Mouse (Mus musculus) hindbrain, embryonic 11.5 days (tissue): Measurements from ENCODE around the gene Haghl. TPM values are rescaled to one million over a fixed set of nuclear protein-coding genes. Genes with fewer than 3 reads are reported as not detected.

Experiments used
- ATAC-seq: fragments of 200-750 bp; cut with Nextera tagmentation; 2 replicates; pipeline ENCODE4 v1.8.0; 2017; ENCODE audit warnings: mild to moderate bottlenecking, moderate TSS enrichment, moderate library complexity; ENCODE audit not compliant: low FRiP score
- DNase-seq: peaks from one replicate; pipeline ENCODE4 v3.0.0-alpha.2; 2015; ENCODE audit warnings: low spot score
- H3K27ac ChIP-seq: fragments of 300-500 bp; sonication (generic); 2 replicates; pipeline ENCODE4 v1.5.1; 2014; ENCODE audit warnings: mild to moderate bottlenecking, low read depth, low read length
- H3K27me3 ChIP-seq: fragments of 300-500 bp; sonication (generic); 2 replicates; pipeline ENCODE4 v1.6.1; 2014; ENCODE audit warnings: mild to moderate bottlenecking, low read length, moderate library complexity, mixed read lengths; ENCODE audit not compliant: control insufficient read depth, insufficient read depth
- H3K36me3 ChIP-seq: fragments of 300-500 bp; sonication (generic); 2 replicates; pipeline ENCODE4 v1.6.1; 2014; ENCODE audit warnings: mild to moderate bottlenecking, low read length, moderate library complexity, mixed read lengths; ENCODE audit not compliant: control insufficient read depth, insufficient read depth
- H3K4me1 ChIP-seq: fragments of 300-500 bp; sonication (generic); replicated peaks from 2 replicates; pipeline ENCODE4 v1.6.1; 2014; ENCODE audit warnings: low read length, mixed read lengths; ENCODE audit not compliant: control insufficient read depth, insufficient read depth
- H3K4me2 ChIP-seq: fragments of 300-500 bp; sonication (generic); replicated peaks from 2 replicates; pipeline ENCODE4 v1.6.1; 2014; ENCODE audit warnings: mild to moderate bottlenecking, low read depth, low read length
- H3K4me3 ChIP-seq: fragments of 300-500 bp; sonication (generic); 2 replicates; pipeline ENCODE4 v1.5.1; 2014; ENCODE audit warnings: low read depth, low read length
- H3K9ac ChIP-seq: fragments of 300-500 bp; sonication (generic); 2 replicates; pipeline ENCODE4 v1.6.1; 2014; ENCODE audit warnings: low read depth, low read length
- H3K9me3 ChIP-seq: fragments of 300-500 bp; sonication (generic); 2 replicates; pipeline ENCODE4 v1.6.1; 2016; ENCODE audit warnings: low read length; ENCODE audit not compliant: control insufficient read depth
- WGBS: fragments of 180-500 bp; shearing (Covaris S2); extraction: QIAGEN DNeasy Blood & Tissue Kit; methylation state at CpG from one replicate; pipeline ENCODE4 v1.1.7; 2014; 5-methylcytosine and 5-hydroxymethylcytosine counted together
- polyA plus RNA-seq: library from polyadenylated mRNA; unstranded; fragments of >200 nt; fragmentation: Nextera tagmentation; extraction: Ambion mirVana; gene quantifications from 2 replicates; pipeline ENCODE4 v1.2.1, GENCODE M21; 2014

Gene Haghl
- polyA plus RNA-seq, 1 experiment from 2014 or later = 70.3 TPM

DNA sequence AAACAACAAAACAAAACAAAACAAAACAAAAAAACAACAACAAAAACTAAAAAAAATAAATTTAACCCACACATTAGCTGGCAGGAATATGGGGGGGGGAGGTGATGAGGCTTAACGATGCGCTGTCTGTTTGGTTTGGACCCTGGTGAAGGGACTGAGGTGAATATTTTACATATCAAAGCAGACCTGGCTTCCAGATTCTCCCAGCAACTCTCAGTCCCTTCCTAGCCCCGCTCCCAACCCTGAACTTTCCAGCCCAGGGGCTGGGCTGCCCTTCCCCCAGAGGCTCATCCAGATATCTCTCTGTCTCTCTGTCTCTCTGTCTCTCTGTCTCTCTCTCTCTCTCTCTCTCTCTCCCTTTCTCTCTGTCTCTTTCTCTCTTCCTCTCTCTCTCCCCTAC lies 22.9 kb downstream of the Haghl start:
- Histone ChIP-seq H3K4me2 (no peak overlapping the region), H3K4me3 (no peak overlapping the region), H3K36me3 (no peaks in the 10 kb centered on the region), H3K4me1 (no peaks in the 10 kb centered on the region), H3K27me3 (no peaks in the 10 kb centered on the region), H3K9ac (no peak overlapping the region), H3K9me3 (no peaks in the 10 kb centered on the region), H3K27ac (no peak overlapping the region)
- DNase-seq = no peak
- WGBS = 32% methylated on average over 3 of the region's 3 CpGs
- no peak for ATAC-seq

DNA sequence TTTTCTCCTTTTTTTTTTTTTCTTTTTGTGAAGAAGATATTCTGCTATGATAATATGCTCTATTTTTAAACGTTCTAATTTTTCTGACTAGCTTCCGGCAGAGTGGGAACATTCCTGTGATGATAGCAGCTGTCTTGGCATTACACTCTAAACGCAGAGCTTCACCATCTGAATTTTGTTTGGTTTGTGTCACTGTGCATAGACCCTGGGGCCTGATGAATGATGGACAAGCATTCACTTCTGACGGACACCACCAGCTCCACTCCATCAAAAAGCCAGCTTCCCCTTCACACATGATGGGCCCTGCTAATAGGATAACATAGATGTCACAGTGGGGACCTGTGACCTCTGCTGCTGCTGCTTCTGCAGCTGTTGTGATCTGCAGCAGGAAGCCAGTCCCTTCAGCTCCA lies 23.9 kb downstream of the Haghl start:
- no peak overlapping the region for H3K4me3 ChIP-seq
- ATAC-seq = no peak
- no peak overlapping the region for H3K4me2 ChIP-seq
- H3K9ac ChIP-seq = no peak overlapping the region
- WGBS = 34% methylated on average over 4 of the region's 4 CpGs
- no peaks in the 10 kb centered on the region for H3K4me1 ChIP-seq
- H3K27me3 ChIP-seq = no peaks in the 10 kb centered on the region
- H3K9me3 ChIP-seq = no peaks in the 10 kb centered on the region
- H3K36me3 ChIP-seq = no peaks in the 10 kb centered on the region
- H3K27ac ChIP-seq = no peak overlapping the region
- DNase-seq = peak; percentile 32

DNA sequence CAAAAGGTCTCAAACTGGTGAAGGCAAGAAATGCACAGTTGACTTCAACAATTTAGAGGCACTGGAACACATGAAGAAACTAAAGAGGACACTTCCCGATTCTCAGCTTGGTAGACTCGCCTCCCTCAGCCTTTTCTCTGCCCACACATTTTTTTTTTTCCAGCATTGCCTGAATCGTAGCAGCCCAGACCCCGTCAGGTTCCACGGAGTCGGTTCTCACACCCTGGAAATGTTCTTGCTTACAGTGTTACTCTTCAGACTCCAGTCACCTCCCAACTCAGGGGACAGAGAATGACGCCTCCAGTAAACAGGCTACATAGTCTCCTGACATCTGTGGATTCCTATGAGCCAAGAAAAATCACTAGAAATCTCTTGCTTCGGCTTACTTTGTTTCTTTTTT lies 25.3 kb downstream of the Haghl start:
- H3K4me2 ChIP-seq = no peak overlapping the region
- no peak overlapping the region for H3K27ac ChIP-seq
- H3K9me3 ChIP-seq = no peaks in the 10 kb centered on the region
- ATAC-seq (no peak), DNase-seq (no peak)
- H3K36me3 ChIP-seq = no peaks in the 10 kb centered on the region
- H3K27me3 ChIP-seq = no peaks in the 10 kb centered on the region
- no peaks in the 10 kb centered on the region for H3K4me1 ChIP-seq
- H3K4me3 ChIP-seq = no peak overlapping the region
- no peak overlapping the region for H3K9ac ChIP-seq
- WGBS = 73% methylated on average over 8 of the region's 8 CpGs

DNA sequence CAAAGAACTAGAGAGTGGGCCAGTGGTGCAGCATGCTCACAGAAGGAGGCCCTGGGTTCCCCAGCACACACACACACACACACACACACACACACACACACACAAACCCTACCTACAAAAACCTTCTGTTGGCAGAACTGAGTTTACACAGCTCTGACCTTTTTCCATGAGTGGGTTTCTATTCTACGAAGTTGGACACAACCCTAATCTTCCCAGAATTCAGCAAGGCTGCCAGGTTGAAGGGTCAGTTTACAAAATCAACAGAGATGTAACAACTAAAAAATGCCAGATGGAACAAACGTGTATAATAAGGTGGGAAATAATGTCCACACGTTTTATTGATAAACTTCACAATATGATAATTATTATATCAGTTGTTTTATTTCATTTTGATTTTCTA lies 27.8 kb downstream of the Haghl start:
- no peak overlapping the region for H3K4me3 ChIP-seq
- H3K9me3 ChIP-seq = no peaks in the 10 kb centered on the region
- 73% methylated on average over 3 of the region's 3 CpGs for WGBS
- H3K27ac ChIP-seq = no peak overlapping the region
- H3K27me3 ChIP-seq = no peaks in the 10 kb centered on the region
- ATAC-seq = no peak
- H3K36me3 ChIP-seq = no peaks in the 10 kb centered on the region
- DNase-seq = no peak
- H3K4me1 ChIP-seq = no peaks in the 10 kb centered on the region
- no peak overlapping the region for H3K9ac ChIP-seq
- H3K4me2 ChIP-seq = no peak overlapping the region

DNA sequence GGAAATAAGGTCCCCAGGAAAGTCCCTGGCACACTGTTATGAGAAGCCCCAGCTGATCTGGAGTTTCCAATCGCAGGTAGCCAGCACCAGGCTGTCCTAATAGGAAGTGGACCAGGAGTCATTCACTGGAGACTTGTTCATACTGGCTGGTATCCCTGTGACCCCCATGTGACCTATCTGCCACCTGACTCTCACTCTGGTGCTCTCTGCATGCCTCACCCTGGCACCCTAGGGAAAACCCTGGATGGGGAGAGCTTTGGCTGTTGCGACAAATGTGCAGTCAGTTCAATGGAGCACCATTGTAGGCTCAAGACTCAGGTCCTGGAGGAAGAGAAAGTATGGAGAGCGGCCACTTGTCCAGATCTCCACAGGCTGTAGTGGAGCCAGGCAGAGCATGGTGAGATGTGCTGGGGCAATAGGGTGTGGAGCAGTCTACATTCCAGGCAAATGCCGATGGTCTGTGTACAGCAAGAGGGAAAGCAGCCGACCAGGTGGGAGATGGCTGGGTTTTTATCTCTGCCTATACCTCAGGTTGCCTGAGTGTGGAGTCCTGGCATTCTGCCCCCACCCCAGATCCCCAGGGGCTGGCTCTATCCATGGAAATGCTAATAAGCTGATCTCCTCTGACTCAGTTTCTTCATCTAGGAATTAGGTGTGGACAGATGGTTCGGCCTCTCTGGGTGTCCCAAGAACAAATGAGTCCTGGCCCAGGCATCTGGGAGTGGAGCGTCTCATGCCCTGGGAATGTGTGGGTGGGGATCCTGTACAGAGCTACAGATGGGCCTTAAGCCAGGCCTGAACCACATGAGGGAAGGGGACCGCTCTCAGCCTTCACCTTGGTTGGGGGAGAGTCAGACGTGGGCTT lies 28.9 kb downstream of the Haghl start:
- DNase-seq (no peak), ATAC-seq (no peak)
- no peak overlapping the region for H3K4me2 ChIP-seq
- no peak overlapping the region for H3K4me3 ChIP-seq
- H3K9ac ChIP-seq = no peak overlapping the region
- no peaks in the 10 kb centered on the region for H3K4me1 ChIP-seq
- 83% methylated on average over 9 of the region's 9 CpGs for WGBS
- no peaks in the 10 kb centered on the region for H3K9me3 ChIP-seq
- H3K27ac ChIP-seq = no peak overlapping the region
- no peaks in the 10 kb centered on the region for H3K36me3 ChIP-seq
- no peaks in the 10 kb centered on the region for H3K27me3 ChIP-seq

DNA sequence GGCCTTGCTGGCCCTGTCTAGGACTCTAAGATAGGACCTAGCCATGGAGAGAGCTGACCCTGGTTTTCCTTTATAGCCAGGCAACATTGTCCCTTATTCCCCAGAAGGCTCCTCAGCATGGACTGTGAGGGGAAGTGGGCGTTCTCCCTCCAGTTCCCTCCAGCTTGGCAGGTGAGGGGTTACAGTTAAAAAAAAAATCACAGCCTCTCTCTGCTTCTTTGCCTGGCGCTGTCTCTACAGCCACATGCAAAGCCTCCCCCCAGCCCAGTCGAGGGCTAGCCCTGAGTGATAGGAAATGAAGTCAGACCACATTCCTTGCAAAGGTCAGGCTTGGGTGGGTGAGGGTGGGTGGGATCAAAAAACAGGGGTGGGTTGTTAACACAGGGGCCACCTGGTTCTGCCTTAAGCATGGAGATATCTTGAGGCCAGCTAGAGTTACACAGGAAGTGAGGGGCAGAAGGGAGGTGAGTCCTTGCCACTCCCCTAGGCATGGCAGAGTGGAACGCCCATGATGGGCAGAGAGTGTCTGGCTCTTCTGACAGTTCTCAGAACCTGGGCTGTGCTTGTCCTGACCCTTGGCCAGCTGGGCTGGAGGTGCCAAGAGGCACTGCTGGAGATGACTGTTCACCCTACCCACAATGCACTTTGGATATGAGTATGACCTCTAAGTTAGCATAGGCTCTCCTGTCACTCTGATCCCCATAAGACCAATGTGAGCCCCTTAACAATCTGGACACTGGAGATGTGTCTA lies 29.7 kb downstream of the Haghl start:
- no peak overlapping the region for H3K27ac ChIP-seq
- no peaks in the 10 kb centered on the region for H3K9me3 ChIP-seq
- no peak for DNase-seq

DNA sequence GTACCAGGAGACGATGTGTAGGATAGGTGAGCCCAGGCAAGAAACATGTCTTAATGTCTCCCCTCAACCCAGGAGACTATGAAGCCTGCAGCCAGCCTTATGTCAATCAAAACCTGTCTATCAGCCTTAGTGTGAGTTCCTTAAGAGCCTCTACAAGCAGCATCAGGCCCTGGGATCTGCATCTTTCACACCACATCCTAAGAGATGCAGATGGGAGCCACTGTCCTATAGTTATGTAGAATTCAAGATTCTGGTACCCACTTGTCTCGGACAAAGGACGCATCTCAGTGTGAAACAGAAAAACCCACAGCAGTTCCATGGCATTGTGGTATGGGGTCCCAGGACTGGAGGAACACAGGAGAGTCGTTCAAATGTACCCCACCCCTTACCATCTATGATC lies 30.4 kb downstream of the Haghl start:
- Histone ChIP-seq H3K4me2 (no peak overlapping the region), H3K9me3 (no peaks in the 10 kb centered on the region), H3K27ac (no peak overlapping the region), H3K27me3 (no peaks in the 10 kb centered on the region), H3K9ac (no peak overlapping the region), H3K4me3 (no peak overlapping the region), H3K4me1 (no peaks in the 10 kb centered on the region), H3K36me3 (no peaks in the 10 kb centered on the region)
- 73% methylated on average over 4 of the region's 4 CpGs for WGBS
- ATAC-seq (no peak), DNase-seq (no peak)

More for the DNA sequence above, 29.7 kb downstream of the Haghl start:
- H3K4me2 ChIP-seq = no peak overlapping the region
- H3K36me3 ChIP-seq = no peaks in the 10 kb centered on the region
- 54% methylated on average over 4 of the region's 4 CpGs for WGBS
- no peaks in the 10 kb centered on the region for H3K4me1 ChIP-seq
- no peaks in the 10 kb centered on the region for H3K27me3 ChIP-seq
- ATAC-seq = no peak
- no peak overlapping the region for H3K4me3 ChIP-seq
- no peak overlapping the region for H3K9ac ChIP-seq

DNA sequence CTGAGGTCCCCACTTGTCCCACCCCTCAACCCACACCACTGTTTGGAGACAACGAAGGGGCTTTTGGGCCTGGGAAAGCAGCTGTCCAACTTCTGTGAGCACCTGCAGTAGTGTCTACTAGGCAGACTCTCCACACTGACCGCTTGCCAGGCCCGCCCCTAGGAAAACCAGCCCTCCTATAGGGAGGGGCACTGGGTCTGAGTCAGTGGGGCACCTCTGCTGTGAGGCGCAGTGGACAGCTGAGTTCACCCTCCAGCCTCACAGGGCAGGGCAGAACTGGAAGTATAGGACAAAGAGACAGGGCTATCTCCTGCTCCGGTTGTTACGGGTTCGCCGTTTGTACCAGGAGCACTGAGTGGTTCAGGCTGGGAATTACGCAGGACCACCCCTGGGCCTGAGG lies 31.2 kb downstream of the Haghl start, which contains the start of gene Msln:
Gene Msln, minus strand, starts transcription at position 138 of the 400 bp plus-strand sequence.
- H3K27ac ChIP-seq = no peak within 1 kb of the TSS
- no peak for DNase-seq
- WGBS = 85% methylated on average over 9 of the region's 9 CpGs

More for the DNA sequence above, 31.2 kb downstream of the Haghl start, which contains the start of gene Msln:
- Histone ChIP-seq H3K4me3 (no peak within 1 kb of the TSS), H3K36me3 (no peaks in the 10 kb centered on the region), H3K4me1 (no peaks in the 10 kb centered on the region), H3K9ac (no peak within 1 kb of the TSS), H3K4me2 (no peak within 1 kb of the TSS), H3K27me3 (no peaks in the 10 kb centered on the region), H3K9me3 (no peaks in the 10 kb centered on the region)
- ATAC-seq = no peak
